Mouse (Mus musculus) small intestine, adult 2 months (tissue): ENCODE data around the gene Tmcc1.

ENCODE experiments used
- CTCF ChIP-seq: fragments of 200-500 bp; IDR thresholded peaks from 2 replicates; pipeline ENCODE4 v1.5.1; 2012; ENCODE audit warnings: low read depth, mild to moderate bottlenecking, control low read depth, inconsistent platforms, low read length, moderate library complexity, mixed read lengths; ENCODE audit not compliant: insufficient replicate concordance, insufficient read length; ENCODE audit errors: extremely low read depth
- POLR2A ChIP-seq: fragments of 200-500 bp; IDR thresholded peaks from 2 replicates; pipeline ENCODE4 v1.6.1; 2012; ENCODE audit warnings: low read depth, mild to moderate bottlenecking, control low read depth, inconsistent platforms, low read length, moderate library complexity

DNA sequence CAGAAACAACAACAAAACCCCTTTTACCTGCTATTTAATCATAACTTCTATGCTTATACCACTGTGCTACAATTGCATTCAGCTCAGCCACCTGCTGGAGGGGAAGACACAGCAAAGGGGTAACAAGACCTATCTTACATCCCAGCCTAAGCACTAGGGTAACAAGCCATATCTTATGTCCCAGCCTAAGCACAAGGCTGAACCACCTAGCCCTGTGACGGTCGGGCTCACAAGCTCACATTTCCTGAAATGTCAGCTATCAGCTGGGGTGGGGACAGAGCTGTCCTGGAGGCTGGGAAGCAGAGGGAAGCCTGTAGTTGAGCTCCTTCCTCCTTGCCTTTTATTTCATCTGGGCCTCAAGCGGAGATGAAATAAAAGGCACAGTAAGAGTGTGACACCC lies 115.7 kb downstream of the Tmcc1 start:
- TF ChIP-seq POLR2A, result no peak
- no peak for TF ChIP-seq CTCF
